Mouse (Mus musculus): ENCODE results near the gene Olfr1402.

GRCm38 (mm10) chr3:97363418-97364098, 58.3 kb downstream of the Olfr1402 start:
- TF ChIP-seq POLR2A (IDR thresholded peaks at IDR 0.05; ENCODE audit: control insufficient read depth, low read depth, low read length) (no peak), CTCF (IDR thresholded peaks at IDR 0.05; ENCODE audit: control insufficient read depth, insufficient read depth, insufficient replicate concordance, low read depth, low read length) (no peak)
